Mouse (Mus musculus) liver, embryonic 14.5 days (tissue): ENCODE results near the gene Serpinc1.

ENCODE experiments used
- CTCF ChIP-seq: IDR thresholded peaks from 2 replicates; pipeline ENCODE4 v1.5.1; 2016; ENCODE audit warnings: antibody characterized with exemption, low read depth, control low read depth
- EP300 ChIP-seq: IDR thresholded peaks from 2 replicates; pipeline ENCODE4 v1.6.1; 2016; ENCODE audit warnings: antibody characterized with exemption, low read depth

GRCm38 (mm10) chr1:160982887-160983286 lies 4.5 kb downstream of the Serpinc1 start:
- no peak for TF ChIP-seq CTCF
- no peak for TF ChIP-seq EP300
